Mouse (Mus musculus) heart, embryonic 12.5 days (tissue): Measurements from ENCODE around the gene Tmem177. TPM values are rescaled to one million over a fixed set of nuclear protein-coding genes. Genes with fewer than 3 reads are reported as not detected.

ENCODE experiments used
- ATAC-seq: fragments of 200-750 bp; cut with Nextera tagmentation; 2 replicates; pipeline ENCODE4 v1.8.0; 2017; ENCODE audit warnings: moderate TSS enrichment, moderate library complexity; ENCODE audit not compliant: insufficient number of reproducible peaks, low FRiP score
- H3K27ac ChIP-seq: fragments of 300-500 bp; sonication (generic); 2 replicates; pipeline ENCODE4 v1.5.1; 2016; ENCODE audit warnings: mild to moderate bottlenecking, moderate library complexity; ENCODE audit not compliant: poor library complexity, severe bottlenecking
- H3K27me3 ChIP-seq: fragments of 300-500 bp; sonication (generic); replicated peaks from 2 replicates; pipeline ENCODE4 v1.6.1; 2016; ENCODE audit warnings: mild to moderate bottlenecking, moderate library complexity
- H3K36me3 ChIP-seq: fragments of 300-500 bp; sonication (generic); 2 replicates; pipeline ENCODE4 v1.6.1; 2016; ENCODE audit warnings: mild to moderate bottlenecking, moderate library complexity
- H3K4me1 ChIP-seq: fragments of 300-500 bp; sonication (generic); replicated peaks from 2 replicates; pipeline ENCODE4 v1.6.1; 2016; ENCODE audit warnings: mild to moderate bottlenecking
- H3K4me2 ChIP-seq: fragments of 300-500 bp; sonication (generic); 2 replicates; pipeline ENCODE4 v1.6.1; 2016; ENCODE audit warnings: mild to moderate bottlenecking, moderate library complexity
- H3K4me3 ChIP-seq: fragments of 300-500 bp; sonication (generic); 2 replicates; pipeline ENCODE4 v1.5.1; 2016; ENCODE audit warnings: mild to moderate bottlenecking
- H3K9ac ChIP-seq: fragments of 300-500 bp; sonication (generic); 2 replicates; pipeline ENCODE4 v1.6.1; 2016; ENCODE audit warnings: mild to moderate bottlenecking, moderate library complexity
- H3K9me3 ChIP-seq: fragments of 300-500 bp; sonication (generic); replicated peaks from 2 replicates; pipeline ENCODE4 v1.6.1; 2016; ENCODE audit warnings: mild to moderate bottlenecking, moderate library complexity
- WGBS: fragments of 180-500 bp; shearing (Covaris S2); methylation state at CpG from one replicate; pipeline ENCODE4 v1.1.7; 2016; 5-methylcytosine and 5-hydroxymethylcytosine counted together
- polyA plus RNA-seq: library from polyadenylated mRNA; unstranded; fragments of >200 nt; fragmentation: Nextera tagmentation; extraction: Ambion mirVana; gene quantifications from 2 replicates; pipeline ENCODE4 v1.2.1, GENCODE M21; 2016

Tmem177 gene
- 6.1 and 6.4 TPM in 2 replicates for polyA plus RNA-seq

GRCm38 (mm10) chr1:119912953-119913814 is at the start of gene Tmem177:
Tmem177 (minus strand) TSS chr1:119913208.
- Histone ChIP-seq H3K27me3 (no peaks in the 10 kb centered on the region), H3K36me3 (peaks cover 18% of the 10 kb centered on the region), H3K4me3 (peak within 1 kb of the TSS; percentile 58), H3K4me2 (peak within 1 kb of the TSS; percentile 66), H3K9ac (peak within 1 kb of the TSS; percentile 66), H3K4me1 (peaks cover 8% of the 10 kb centered on the region; the same call in 1 of the 2 replicates), H3K27ac (peak within 1 kb of the TSS; percentile 69), H3K9me3 (no peaks in the 10 kb centered on the region)
- WGBS: 11% methylated on average over 42 of the region's 42 CpGs
- ATAC-seq: peak; percentile 97

- 52% methylated on average over 7 of the region's 7 CpGs for WGBS
- Histone ChIP-seq H3K4me2 (no peak overlapping the region), H3K36me3 (no peaks in the 10 kb centered on the region), H3K27ac (no peak overlapping the region), H3K4me3 (no peak overlapping the region), H3K4me1 (no peaks in the 10 kb centered on the region), H3K27me3 (no peaks in the 10 kb centered on the region), H3K9me3 (0 out of 2 replicates have a peak, but pooled peaks cover 3% of the 10 kb centered on the region), H3K9ac (no peak overlapping the region)
- no peak for ATAC-seq
Measured at GRCm38 (mm10) chr1:119959920-119960319, 46.9 kb upstream of the Tmem177 start.

DNA sequence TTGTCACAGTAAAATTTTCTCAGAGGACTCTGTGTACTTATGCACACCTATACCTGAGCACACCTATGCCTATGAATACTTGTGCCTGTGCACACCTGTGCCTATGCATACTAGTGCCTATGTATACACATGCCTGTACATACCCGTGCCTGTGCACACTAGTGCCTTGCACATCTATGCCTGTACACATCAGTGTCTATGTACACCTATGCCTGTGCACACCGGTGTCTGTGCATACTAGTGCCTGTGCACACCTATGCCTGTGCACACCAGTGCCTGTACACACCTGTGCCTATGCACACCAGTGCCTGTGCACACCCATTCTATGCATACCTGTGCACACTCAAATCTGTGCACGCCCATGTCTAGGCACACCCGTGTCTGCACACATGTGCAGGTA is 46.5 kb upstream of the Tmem177 start:
- 0 out of 2 replicates have a peak, but pooled peaks have one; percentile 11 for ATAC-seq
- 0 out of 2 replicates have a peak, but pooled peaks cover 3% of the 10 kb centered on the region for H3K9me3 ChIP-seq
- no peak overlapping the region for H3K27ac ChIP-seq
- no peak overlapping the region for H3K9ac ChIP-seq
- WGBS: 86% methylated on average over 4 of the region's 4 CpGs
- H3K4me1 ChIP-seq: no peaks in the 10 kb centered on the region
- H3K36me3 ChIP-seq: no peaks in the 10 kb centered on the region
- no peaks in the 10 kb centered on the region for H3K27me3 ChIP-seq
- no peak overlapping the region for H3K4me3 ChIP-seq
- H3K4me2 ChIP-seq: no peak overlapping the region

DNA sequence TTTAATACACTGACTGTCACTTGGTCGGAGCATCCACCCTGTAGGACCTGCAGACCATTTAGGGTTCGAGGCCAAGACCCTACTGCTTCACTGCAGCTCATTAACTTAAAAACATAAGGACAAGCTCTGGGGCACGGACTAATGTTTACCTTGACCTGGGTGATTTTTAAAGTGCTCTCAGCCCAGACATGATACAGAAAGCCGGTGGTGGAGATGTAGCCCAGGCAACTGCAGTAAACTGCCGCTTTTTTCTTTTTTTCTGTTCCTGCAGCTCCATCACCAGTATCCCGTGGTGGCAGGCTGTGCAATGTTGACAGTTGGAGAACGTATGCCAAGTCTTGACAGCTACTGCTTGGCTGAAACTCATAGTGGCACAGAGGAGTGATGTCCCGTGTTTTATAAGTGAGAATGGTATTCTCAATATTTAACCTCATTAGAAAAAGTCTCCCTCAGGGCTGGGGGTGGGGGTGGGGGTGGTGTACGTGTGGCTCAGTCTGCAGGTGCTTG is 44.8 kb upstream of the Tmem177 start:
- no peak overlapping the region for H3K4me3 ChIP-seq
- H3K4me2 ChIP-seq: no peak overlapping the region
- no peak for ATAC-seq
- no peak overlapping the region for H3K9ac ChIP-seq
- no peak overlapping the region for H3K27ac ChIP-seq
- no peaks in the 10 kb centered on the region for H3K36me3 ChIP-seq
- no peaks in the 10 kb centered on the region for H3K4me1 ChIP-seq
- 0 out of 2 replicates have a peak, but pooled peaks cover 3% of the 10 kb centered on the region for H3K9me3 ChIP-seq
- H3K27me3 ChIP-seq: no peaks in the 10 kb centered on the region
- WGBS: 57% methylated on average over 9 of the region's 9 CpGs

DNA sequence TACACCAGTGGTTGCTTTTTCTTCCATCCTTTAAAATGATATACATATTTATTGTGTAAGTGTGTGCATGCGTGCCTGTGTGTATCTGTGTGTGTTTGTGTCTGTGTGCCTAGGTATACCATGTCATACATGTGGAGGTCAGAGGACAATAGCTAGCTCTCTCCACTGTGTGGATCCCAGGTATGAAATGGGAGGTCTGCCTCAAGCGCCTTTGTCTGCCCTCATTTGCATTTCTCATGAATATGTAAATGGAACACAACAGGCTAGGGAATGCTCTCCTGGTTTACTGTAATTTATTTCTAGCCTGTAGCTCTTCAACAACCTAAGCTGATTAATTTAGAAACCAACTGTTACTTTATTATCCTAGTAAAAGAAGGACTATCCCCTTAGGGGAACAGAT is 41.7 kb upstream of the Tmem177 start:
- ATAC-seq: no peak
- no peak overlapping the region for H3K4me2 ChIP-seq
- H3K27ac ChIP-seq: no peak overlapping the region
- H3K27me3 ChIP-seq: no peaks in the 10 kb centered on the region
- H3K9me3 ChIP-seq: no peaks in the 10 kb centered on the region
- H3K4me1 ChIP-seq: no peaks in the 10 kb centered on the region
- H3K36me3 ChIP-seq: no peaks in the 10 kb centered on the region
- H3K9ac ChIP-seq: no peak overlapping the region
- 81% methylated on average over 2 of the region's 2 CpGs for WGBS
- H3K4me3 ChIP-seq: no peak overlapping the region

GRCm38 (mm10) chr1:119953456-119953855 is 40.4 kb upstream of the Tmem177 start:
- 77% methylated on average over 9 of the region's 9 CpGs for WGBS
- Histone ChIP-seq H3K36me3 (no peaks in the 10 kb centered on the region), H3K27me3 (no peaks in the 10 kb centered on the region), H3K9ac (no peak overlapping the region), H3K4me1 (no peaks in the 10 kb centered on the region), H3K9me3 (no peaks in the 10 kb centered on the region), H3K4me2 (no peak overlapping the region), H3K27ac (no peak overlapping the region), H3K4me3 (no peak overlapping the region)
- ATAC-seq: no peak

DNA sequence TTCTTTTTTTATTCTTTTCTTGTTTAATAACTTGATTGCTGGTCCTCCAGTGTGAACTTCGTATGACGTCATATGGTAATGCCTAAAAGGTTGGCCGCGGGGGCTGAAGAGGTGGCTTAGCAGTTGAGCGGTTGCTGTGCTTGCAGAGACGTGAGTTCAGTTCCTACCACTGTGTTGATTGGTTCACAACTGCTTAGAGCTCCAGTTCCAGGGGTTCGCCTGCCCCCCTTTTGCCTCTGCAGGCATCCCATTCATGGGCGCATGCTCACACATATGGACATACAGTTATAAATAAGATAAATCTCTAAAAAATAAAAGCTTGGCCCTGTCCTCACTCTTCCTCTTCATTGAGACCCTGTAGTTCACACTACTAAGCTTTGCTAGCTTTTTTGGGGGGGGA is 37.1 kb upstream of the Tmem177 start:
- Histone ChIP-seq H3K4me2 (no peak overlapping the region), H3K9me3 (no peaks in the 10 kb centered on the region), H3K4me3 (no peak overlapping the region), H3K27me3 (no peaks in the 10 kb centered on the region), H3K27ac (no peak overlapping the region), H3K36me3 (no peaks in the 10 kb centered on the region), H3K9ac (no peak overlapping the region), H3K4me1 (no peaks in the 10 kb centered on the region)
- ATAC-seq: no peak
- whole genome bisulfite sequencing: 91% methylated on average over 8 of the region's 8 CpGs

DNA sequence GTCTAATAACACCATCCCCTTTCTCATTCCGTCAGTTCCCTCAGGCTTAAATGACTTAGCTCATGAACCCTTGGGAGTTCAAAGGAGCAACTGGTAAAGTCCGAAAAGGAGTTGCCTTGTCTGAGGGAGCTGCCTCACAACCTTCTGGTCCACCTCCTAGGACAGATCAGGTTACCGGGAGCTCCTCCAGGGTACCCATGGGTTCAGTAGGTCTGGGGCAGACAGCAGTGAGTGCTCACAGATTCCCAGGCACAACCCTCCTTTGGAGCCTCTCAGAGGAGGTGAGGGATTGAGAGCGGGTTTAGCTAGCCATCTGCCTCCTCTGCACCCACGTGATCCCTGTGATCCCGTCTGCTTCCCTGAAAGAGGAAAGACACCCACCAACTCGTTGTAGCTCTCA is 23.9 kb upstream of the Tmem177 start:
- peaks cover 7% of the 10 kb centered on the region; the same call in 1 of the 2 replicates for H3K9me3 ChIP-seq
- H3K27ac ChIP-seq: no peak overlapping the region
- no peak for ATAC-seq
- H3K27me3 ChIP-seq: no peaks in the 10 kb centered on the region
- WGBS: 25% methylated on average over 7 of the region's 7 CpGs
- H3K4me1 ChIP-seq: no peaks in the 10 kb centered on the region
- no peak overlapping the region for H3K4me3 ChIP-seq
- no peaks in the 10 kb centered on the region for H3K36me3 ChIP-seq
- no peak overlapping the region for H3K4me2 ChIP-seq
- H3K9ac ChIP-seq: no peak overlapping the region

GRCm38 (mm10) chr1:119931421-119932150 is 18.6 kb upstream of the Tmem177 start:
- no peaks in the 10 kb centered on the region for H3K9me3 ChIP-seq
- H3K4me1 ChIP-seq: no peaks in the 10 kb centered on the region
- WGBS: 80% methylated on average over 4 of the region's 4 CpGs
- ATAC-seq: no peak
- H3K27ac ChIP-seq: no peak overlapping the region
- no peaks in the 10 kb centered on the region for H3K27me3 ChIP-seq
- H3K9ac ChIP-seq: no peak overlapping the region
- no peak overlapping the region for H3K4me3 ChIP-seq
- H3K4me2 ChIP-seq: no peak overlapping the region
- H3K36me3 ChIP-seq: no peaks in the 10 kb centered on the region

- Histone ChIP-seq H3K9ac (no peak overlapping the region), H3K4me2 (no peak overlapping the region), H3K4me1 (no peaks in the 10 kb centered on the region), H3K27me3 (no peaks in the 10 kb centered on the region), H3K9me3 (no peaks in the 10 kb centered on the region), H3K4me3 (no peak overlapping the region), H3K27ac (no peak overlapping the region), H3K36me3 (no peaks in the 10 kb centered on the region)
- WGBS: 55% methylated on average over 1 of the region's 1 CpGs
- ATAC-seq: no peak
Measured at GRCm38 (mm10) chr1:119929715-119930114, 16.7 kb upstream of the Tmem177 start.

- ATAC-seq: no peak
- H3K4me3 ChIP-seq: no peak overlapping the region
- H3K27me3 ChIP-seq: no peaks in the 10 kb centered on the region
- H3K4me1 ChIP-seq: no peaks in the 10 kb centered on the region
- H3K27ac ChIP-seq: no peak overlapping the region
- no peak overlapping the region for H3K4me2 ChIP-seq
- H3K9me3 ChIP-seq: no peaks in the 10 kb centered on the region
- WGBS: 44% methylated on average over 4 of the region's 4 CpGs
- no peak overlapping the region for H3K9ac ChIP-seq
- H3K36me3 ChIP-seq: no peaks in the 10 kb centered on the region
Measured at GRCm38 (mm10) chr1:119919299-119919698, 6.3 kb upstream of the Tmem177 start.
